Mouse (Mus musculus) heart, embryonic 13.5 days (tissue): ENCODE measurements around the gene Rnf114. TPM values are rescaled to one million over a fixed set of nuclear protein-coding genes. Genes with fewer than 3 reads are reported as not detected.

Source experiments
- ATAC-seq: fragments of 200-750 bp; cut with Nextera tagmentation; 2 replicates; pipeline ENCODE4 v1.8.0; 2017; ENCODE audit warnings: moderate TSS enrichment; ENCODE audit not compliant: insufficient number of reproducible peaks, low FRiP score, low TSS enrichment; ENCODE audit errors: extremely low read depth
- H3K27ac ChIP-seq: fragments of 300-500 bp; sonication (generic); replicated peaks from 2 replicates; pipeline ENCODE4 v1.5.1; 2015; ENCODE audit warnings: moderate library complexity, mild to moderate bottlenecking, inconsistent platforms
- H3K27me3 ChIP-seq: fragments of 300-500 bp; sonication (generic); replicated peaks from 2 replicates; pipeline ENCODE4 v1.6.1; 2015; ENCODE audit warnings: mild to moderate bottlenecking, inconsistent platforms
- H3K36me3 ChIP-seq: fragments of 300-500 bp; sonication (generic); 2 replicates; pipeline ENCODE4 v1.6.1; 2015; ENCODE audit warnings: mild to moderate bottlenecking, inconsistent platforms
- H3K4me1 ChIP-seq: fragments of 300-500 bp; sonication (generic); 2 replicates; pipeline ENCODE4 v1.6.1; 2015; ENCODE audit warnings: inconsistent platforms
- H3K4me2 ChIP-seq: fragments of 300-500 bp; sonication (generic); 2 replicates; pipeline ENCODE4 v1.6.1; 2015; ENCODE audit warnings: inconsistent platforms, mild to moderate bottlenecking, moderate library complexity
- H3K4me3 ChIP-seq: fragments of 300-500 bp; sonication (generic); 2 replicates; pipeline ENCODE4 v1.5.1; 2015; ENCODE audit warnings: moderate library complexity, mild to moderate bottlenecking, inconsistent platforms
- H3K9ac ChIP-seq: fragments of 300-500 bp; sonication (generic); 2 replicates; pipeline ENCODE4 v1.6.1; 2015; ENCODE audit warnings: inconsistent platforms, mild to moderate bottlenecking, moderate library complexity
- H3K9me3 ChIP-seq: fragments of 300-500 bp; sonication (generic); 2 replicates; pipeline ENCODE4 v1.6.1; 2016; ENCODE audit warnings: inconsistent platforms
- WGBS: fragments of 180-500 bp; shearing (Covaris S2); methylation state at CpG from one replicate; pipeline ENCODE4 v1.1.7; 2015; ENCODE audit warnings: mixed read lengths; 5-methylcytosine and 5-hydroxymethylcytosine counted together
- polyA plus RNA-seq: library from polyadenylated mRNA; unstranded; fragments of >200 nt; fragmentation: Nextera tagmentation; extraction: Ambion mirVana; gene quantifications from 2 replicates; pipeline ENCODE4 v1.2.1, GENCODE M21; 2015

The Rnf114 gene
- polyA plus RNA-seq, 1 experiment from 2014 or later, result 58.0 TPM

DNA sequence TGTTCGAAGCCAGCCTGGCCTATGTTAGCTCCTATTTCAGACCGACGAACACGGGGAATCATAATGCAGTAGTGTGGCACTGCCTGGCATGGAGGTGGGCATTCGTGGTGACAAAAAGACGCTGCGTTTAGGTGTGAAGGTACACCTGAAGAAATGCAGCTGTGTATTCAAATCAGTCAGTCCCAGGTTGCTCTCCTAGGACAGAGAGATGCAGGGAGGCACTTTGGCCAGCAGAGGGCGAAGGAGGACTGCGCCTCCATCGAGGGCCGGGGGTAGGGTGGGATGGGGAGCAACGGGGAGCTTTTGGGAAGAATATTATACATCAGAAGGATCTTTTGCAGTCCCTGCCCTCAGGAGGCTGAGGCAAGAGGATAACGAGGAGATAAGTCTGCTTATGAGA, 39.7 kb downstream of the Rnf114 start:
- WGBS, result 15% methylated on average over 13 of the region's 13 CpGs
- ATAC-seq, result no peak
- Histone ChIP-seq H3K27me3 (peaks cover 36% of the 10 kb centered on the region), H3K9ac (no peak overlapping the region), H3K36me3 (no peaks in the 10 kb centered on the region), H3K4me2 (no peak overlapping the region), H3K4me3 (no peak overlapping the region), H3K4me1 (peaks cover 7% of the 10 kb centered on the region), H3K27ac (no peak overlapping the region), H3K9me3 (no peaks in the 10 kb centered on the region)

GRCm38 (mm10) chr2:167533880-167534279, 41.4 kb downstream of the Rnf114 start:
- H3K36me3 ChIP-seq, result no peaks in the 10 kb centered on the region
- no peak overlapping the region for H3K4me2 ChIP-seq
- H3K4me3 ChIP-seq, result no peak overlapping the region
- peaks cover 19% of the 10 kb centered on the region for H3K4me1 ChIP-seq
- no peak overlapping the region for H3K9ac ChIP-seq
- H3K27me3 ChIP-seq, result peaks cover 45% of the 10 kb centered on the region
- no peaks in the 10 kb centered on the region for H3K9me3 ChIP-seq
- no peak overlapping the region for H3K27ac ChIP-seq
- ATAC-seq, result no peak

DNA sequence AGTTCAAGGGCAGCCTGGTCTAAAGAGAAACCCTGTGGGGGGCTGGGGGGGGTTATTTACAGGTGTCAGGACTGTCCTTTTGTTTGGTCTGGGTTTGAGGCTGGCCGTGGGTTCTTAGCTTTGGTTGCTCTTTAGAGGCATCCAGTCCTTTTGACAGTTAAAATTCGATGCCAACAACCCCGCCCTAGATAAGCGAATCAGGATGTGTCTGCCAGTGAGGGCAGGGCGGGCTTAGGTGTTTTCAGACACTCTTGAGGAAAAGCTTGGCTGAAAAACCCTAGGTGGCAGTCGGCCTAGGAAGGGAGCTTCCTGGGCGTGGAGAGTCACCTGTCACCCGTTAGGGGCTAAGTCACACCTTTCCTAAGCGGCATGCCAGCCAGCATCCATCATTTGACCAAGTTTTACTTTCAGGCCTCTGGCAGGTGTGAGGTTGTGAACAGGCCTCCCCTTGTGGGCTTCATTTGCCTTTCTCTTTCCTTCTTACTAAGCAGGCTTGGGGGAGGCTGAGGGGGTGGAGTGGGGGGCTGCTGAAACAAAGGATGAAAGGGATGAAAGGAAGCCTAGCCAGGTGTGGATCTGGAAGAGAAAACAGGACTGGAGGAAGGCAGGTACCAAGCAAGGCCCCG, 44.0 kb downstream of the Rnf114 start:
- 0 out of 2 replicates have a peak, but pooled peaks cover under 1% of the 10 kb centered on the region for H3K36me3 ChIP-seq
- no peak for ATAC-seq
- no peak overlapping the region for H3K27ac ChIP-seq
- peaks cover 51% of the 10 kb centered on the region for H3K27me3 ChIP-seq
- 33% methylated on average over 10 of the region's 10 CpGs for WGBS
- H3K9me3 ChIP-seq, result no peaks in the 10 kb centered on the region
- H3K4me3 ChIP-seq, result no peak overlapping the region
- H3K4me1 ChIP-seq, result peaks cover 43% of the 10 kb centered on the region
- H3K4me2 ChIP-seq, result no peak overlapping the region
- no peak overlapping the region for H3K9ac ChIP-seq

DNA sequence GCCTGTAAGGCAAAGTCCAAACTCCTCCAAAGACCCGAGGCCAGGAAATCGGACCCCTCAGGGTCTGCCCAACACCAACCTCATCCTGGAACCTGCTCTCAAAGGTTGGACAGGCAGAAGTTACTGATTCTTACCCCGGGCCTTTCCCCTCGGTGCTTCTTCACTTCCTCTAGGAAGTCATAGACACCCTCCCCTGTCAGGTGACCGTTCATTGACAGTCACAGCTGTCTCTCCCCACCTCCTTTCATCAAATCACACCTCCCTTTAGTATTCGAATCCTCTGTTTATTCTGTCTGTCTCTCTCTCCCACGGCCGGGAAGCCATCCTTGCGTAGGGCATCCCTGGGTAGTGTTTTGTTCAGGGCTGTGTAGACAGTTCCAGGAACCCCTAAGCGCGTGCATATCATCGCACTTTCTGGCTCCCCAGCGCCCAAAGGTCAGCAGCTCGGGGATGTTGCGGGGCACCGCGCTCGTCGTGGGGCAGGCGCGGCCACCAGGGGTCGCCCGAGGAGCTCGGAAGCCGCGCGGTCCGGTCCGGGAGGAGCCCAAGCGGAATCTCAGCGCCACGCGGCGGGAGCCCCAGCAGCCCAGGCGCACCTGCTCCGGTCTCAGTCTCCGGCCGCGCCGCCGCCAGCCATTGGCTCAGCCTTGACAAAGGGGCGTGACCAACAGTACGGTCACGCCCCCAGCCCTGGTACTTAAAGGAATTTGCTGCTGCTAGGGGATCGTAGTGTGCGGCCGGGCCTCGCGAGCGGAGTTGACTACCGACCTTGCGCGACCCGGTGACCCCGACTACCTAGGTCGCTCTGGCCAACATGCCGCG, 45.2 kb downstream of the Rnf114 start, which contains the start of gene Snai1:
Gene Snai1, plus strand, starts transcription at position 720 of the 822 bp plus-strand sequence.
- H3K9ac ChIP-seq, result peak within 1 kb of the TSS; percentile 87
- peaks cover 50% of the 10 kb centered on the region for H3K4me1 ChIP-seq
- no peaks in the 10 kb centered on the region for H3K9me3 ChIP-seq
- peak within 1 kb of the TSS; percentile 50 for H3K27ac ChIP-seq
- H3K4me2 ChIP-seq, result peak within 1 kb of the TSS; percentile 91
- H3K36me3 ChIP-seq, result peaks cover 12% of the 10 kb centered on the region
- ATAC-seq, result peak; percentile 87
- under 1% methylated on average over 58 of the region's 58 CpGs for WGBS
- H3K27me3 ChIP-seq, result peaks cover 48% of the 10 kb centered on the region
- H3K4me3 ChIP-seq, result peak within 1 kb of the TSS; percentile 66

GRCm38 (mm10) chr2:167538671-167539306, 46.3 kb downstream of the Rnf114 start:
- Histone ChIP-seq H3K4me2 (peak overlapping the region; percentile 91), H3K4me3 (peak overlapping the region; percentile 66), H3K27me3 (peaks cover 41% of the 10 kb centered on the region), H3K36me3 (peaks cover 12% of the 10 kb centered on the region), H3K4me1 (peaks cover 61% of the 10 kb centered on the region), H3K9me3 (no peaks in the 10 kb centered on the region), H3K27ac (peak overlapping the region; percentile 50), H3K9ac (peak overlapping the region; percentile 87)
- no peak for ATAC-seq
- 36% methylated on average over 34 of the region's 34 CpGs for WGBS

DNA sequence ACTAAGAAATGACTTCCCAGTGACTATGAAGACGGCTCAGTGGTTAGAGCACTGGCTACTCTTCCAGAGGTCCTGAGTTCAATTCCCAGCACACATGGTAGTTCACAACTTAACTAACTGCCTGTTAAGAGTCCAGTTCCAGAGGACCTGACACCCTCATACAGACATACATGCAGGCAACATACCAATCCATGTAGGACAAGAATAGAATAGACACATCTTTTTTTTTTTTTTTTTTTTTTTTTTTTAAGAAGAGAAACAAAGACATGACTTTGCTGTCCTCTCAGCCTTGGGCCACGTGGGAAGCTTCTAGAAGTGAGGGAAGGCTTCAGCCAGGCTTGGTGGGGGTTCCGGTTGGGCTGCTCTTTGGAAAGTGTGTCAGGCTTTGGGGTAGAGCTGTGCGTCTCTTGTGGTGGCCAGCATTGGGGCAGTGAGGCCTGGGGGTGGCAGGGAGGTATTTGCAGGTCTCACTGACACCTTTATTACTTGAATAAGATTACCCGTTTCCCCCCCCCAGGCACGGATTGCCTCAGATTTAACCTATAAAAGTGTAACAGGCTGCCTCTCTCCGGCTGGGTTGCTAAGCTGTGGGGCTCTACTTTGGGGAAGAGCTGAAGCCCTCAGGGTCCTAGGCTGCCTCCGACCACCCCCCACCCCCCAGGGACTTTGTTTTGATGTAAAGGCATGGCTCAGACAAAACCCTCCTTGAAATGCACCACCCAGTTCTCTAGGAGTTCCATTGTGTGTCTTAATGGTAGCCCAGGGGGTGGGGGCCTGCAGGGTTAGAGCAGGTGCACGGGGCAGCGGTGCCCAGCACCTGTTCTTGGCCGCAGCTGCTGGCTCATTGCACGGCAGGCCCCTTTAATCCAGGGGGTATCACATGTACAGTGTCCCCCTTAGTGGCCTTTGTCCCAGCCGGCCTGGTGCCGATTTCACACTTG, 47.4 kb downstream of the Rnf114 start:
- no peaks in the 10 kb centered on the region for H3K9me3 ChIP-seq
- peak overlapping the region; percentile 66 for H3K4me3 ChIP-seq
- peak overlapping the region; percentile 87 for H3K9ac ChIP-seq
- H3K27ac ChIP-seq, result peak overlapping the region; percentile 93
- peaks cover 12% of the 10 kb centered on the region for H3K36me3 ChIP-seq
- no peak for ATAC-seq
- H3K4me1 ChIP-seq, result peaks cover 71% of the 10 kb centered on the region
- peaks cover 36% of the 10 kb centered on the region for H3K27me3 ChIP-seq
- peak overlapping the region; percentile 91 for H3K4me2 ChIP-seq
- WGBS, result 31% methylated on average over 14 of the region's 14 CpGs

- H3K9me3 ChIP-seq, result no peaks in the 10 kb centered on the region
- H3K4me2 ChIP-seq, result peak overlapping the region; percentile 91
- 31% methylated on average over 12 of the region's 12 CpGs for WGBS
- peaks cover 31% of the 10 kb centered on the region for H3K27me3 ChIP-seq
- H3K9ac ChIP-seq, result peak overlapping the region; percentile 87
- H3K4me1 ChIP-seq, result peaks cover 71% of the 10 kb centered on the region
- H3K36me3 ChIP-seq, result peaks cover 12% of the 10 kb centered on the region
- peak overlapping the region; percentile 93 for H3K27ac ChIP-seq
- no peak for ATAC-seq
- peak overlapping the region; percentile 66 for H3K4me3 ChIP-seq
Measured at GRCm38 (mm10) chr2:167540477-167541110, 48.1 kb downstream of the Rnf114 start.

GRCm38 (mm10) chr2:167541324-167541723, 48.9 kb downstream of the Rnf114 start:
- Histone ChIP-seq H3K27me3 (peaks cover 26% of the 10 kb centered on the region), H3K4me2 (peak overlapping the region; percentile 91), H3K27ac (peak overlapping the region; percentile 93), H3K9ac (peak overlapping the region; percentile 87), H3K9me3 (no peaks in the 10 kb centered on the region), H3K4me3 (peak overlapping the region; percentile 66), H3K4me1 (peaks cover 71% of the 10 kb centered on the region), H3K36me3 (peaks cover 12% of the 10 kb centered on the region)
- no peak for ATAC-seq
- WGBS, result 32% methylated on average over 6 of the region's 6 CpGs

- Histone ChIP-seq H3K4me2 (peak overlapping the region; percentile 91), H3K4me3 (peak overlapping the region; percentile 66), H3K4me1 (peaks cover 71% of the 10 kb centered on the region), H3K36me3 (peaks cover 12% of the 10 kb centered on the region), H3K9ac (peak overlapping the region; percentile 87), H3K27me3 (peaks cover 21% of the 10 kb centered on the region), H3K27ac (peak overlapping the region; percentile 93), H3K9me3 (no peaks in the 10 kb centered on the region)
- 83% methylated on average over 12 of the region's 12 CpGs for WGBS
- ATAC-seq, result no peak
Measured at GRCm38 (mm10) chr2:167541761-167542160, 49.3 kb downstream of the Rnf114 start.

- Histone ChIP-seq H3K9ac (peak overlapping the region; percentile 87), H3K4me1 (peaks cover 67% of the 10 kb centered on the region), H3K4me2 (peak overlapping the region; percentile 91), H3K27me3 (peaks cover 15% of the 10 kb centered on the region), H3K36me3 (peaks cover 12% of the 10 kb centered on the region), H3K4me3 (no peak overlapping the region), H3K9me3 (no peaks in the 10 kb centered on the region), H3K27ac (peak overlapping the region; percentile 93)
- ATAC-seq, result no peak
- WGBS, result 79% methylated on average over 4 of the region's 4 CpGs
Measured at GRCm38 (mm10) chr2:167542361-167542760, 49.9 kb downstream of the Rnf114 start.
